Mouse (Mus musculus): ENCODE data around the gene Gfra4. TPM values are rescaled to one million over a fixed set of nuclear protein-coding genes. Genes with fewer than 3 reads are reported as not detected.

The Gfra4 gene
- polyA plus RNA-seq, 1 experiment from 2014 or later: 13.7 TPM

- Histone ChIP-seq H3K36me3 (ENCODE audit: control insufficient read depth, insufficient read depth, low read length) (no peaks in the 10 kb centered on the region), H3K4me1 (replicated peaks; ENCODE audit: control insufficient read depth, insufficient read depth, low read length) (peaks cover 24% of the 10 kb centered on the region), H3K27me3 (replicated peaks; ENCODE audit: control insufficient read depth, insufficient read depth, low read length) (peaks cover 52% of the 10 kb centered on the region), H3K27ac (ENCODE audit: low read depth) (no peak overlapping the region), H3K9me3 (ENCODE audit: control insufficient read depth, low read length) (no peaks in the 10 kb centered on the region), H3K4me2 (ENCODE audit: low read length) (0 out of 2 replicates have a peak overlapping the region, but pooled peaks have one; percentile 15), H3K9ac (ENCODE audit: low read length) (no peak overlapping the region), H3K4me3 (ENCODE audit: low read depth, low read length) (no peak overlapping the region)
- DNase-seq (ENCODE audit: low spot score): peak; percentile 80
- WGBS: 7% methylated on average over 10 of the region's 10 CpGs
- no peak for ATAC-seq (replicated peaks; ENCODE audit: low FRiP score, low TSS enrichment, low read depth)
These were observed 12.7 kb upstream of the Gfra4 start for GRCm38 (mm10) chr2:131055631-131056030.

DNA sequence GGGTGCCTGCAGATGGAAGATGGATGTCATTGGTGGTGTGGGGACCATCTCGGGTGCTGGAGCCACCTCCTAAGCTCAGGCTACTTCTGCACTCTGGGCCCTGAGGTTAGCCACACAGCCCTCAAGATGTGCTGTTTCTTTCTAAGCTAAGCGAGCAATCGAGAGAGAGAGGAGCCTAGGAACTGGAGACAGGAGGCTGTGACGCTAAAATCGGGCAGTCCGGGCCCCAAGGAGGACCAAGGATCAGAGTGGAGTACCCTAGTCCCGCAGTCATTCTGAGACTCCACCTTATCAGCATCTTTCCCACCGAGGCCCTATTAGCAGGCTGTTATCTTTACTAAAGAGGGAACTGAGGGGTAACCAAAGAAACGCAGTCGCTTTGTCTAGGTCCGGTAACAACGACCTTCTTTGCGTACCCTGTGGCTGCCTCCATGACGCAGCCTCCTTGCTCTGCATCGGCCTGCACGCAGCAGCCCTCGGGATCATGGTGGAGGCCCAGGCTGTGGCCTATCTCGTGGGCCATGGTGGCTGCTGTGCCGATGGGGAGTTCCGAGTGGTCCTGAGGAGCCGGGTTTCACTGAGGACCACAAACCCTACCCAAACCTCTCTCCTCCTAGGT lies 11.9 kb upstream of the Gfra4 start:
- Histone ChIP-seq H3K4me1 (replicated peaks; ENCODE audit: control insufficient read depth, insufficient read depth, low read length) (peaks cover 24% of the 10 kb centered on the region), H3K4me3 (ENCODE audit: low read depth, low read length) (peak overlapping the region; percentile 30), H3K9ac (ENCODE audit: low read length) (no peak overlapping the region), H3K4me2 (ENCODE audit: low read length) (peak overlapping the region; percentile 54), H3K36me3 (ENCODE audit: control insufficient read depth, insufficient read depth, low read length) (no peaks in the 10 kb centered on the region), H3K27ac (ENCODE audit: low read depth) (no peak overlapping the region), H3K27me3 (replicated peaks; ENCODE audit: control insufficient read depth, insufficient read depth, low read length) (peaks cover 52% of the 10 kb centered on the region), H3K9me3 (ENCODE audit: control insufficient read depth, low read length) (no peaks in the 10 kb centered on the region)
- DNase-seq (ENCODE audit: low spot score): no peak
- no peak for ATAC-seq (replicated peaks; ENCODE audit: low FRiP score, low TSS enrichment, low read depth)
- 3% methylated on average over 21 of the region's 21 CpGs for WGBS

DNA sequence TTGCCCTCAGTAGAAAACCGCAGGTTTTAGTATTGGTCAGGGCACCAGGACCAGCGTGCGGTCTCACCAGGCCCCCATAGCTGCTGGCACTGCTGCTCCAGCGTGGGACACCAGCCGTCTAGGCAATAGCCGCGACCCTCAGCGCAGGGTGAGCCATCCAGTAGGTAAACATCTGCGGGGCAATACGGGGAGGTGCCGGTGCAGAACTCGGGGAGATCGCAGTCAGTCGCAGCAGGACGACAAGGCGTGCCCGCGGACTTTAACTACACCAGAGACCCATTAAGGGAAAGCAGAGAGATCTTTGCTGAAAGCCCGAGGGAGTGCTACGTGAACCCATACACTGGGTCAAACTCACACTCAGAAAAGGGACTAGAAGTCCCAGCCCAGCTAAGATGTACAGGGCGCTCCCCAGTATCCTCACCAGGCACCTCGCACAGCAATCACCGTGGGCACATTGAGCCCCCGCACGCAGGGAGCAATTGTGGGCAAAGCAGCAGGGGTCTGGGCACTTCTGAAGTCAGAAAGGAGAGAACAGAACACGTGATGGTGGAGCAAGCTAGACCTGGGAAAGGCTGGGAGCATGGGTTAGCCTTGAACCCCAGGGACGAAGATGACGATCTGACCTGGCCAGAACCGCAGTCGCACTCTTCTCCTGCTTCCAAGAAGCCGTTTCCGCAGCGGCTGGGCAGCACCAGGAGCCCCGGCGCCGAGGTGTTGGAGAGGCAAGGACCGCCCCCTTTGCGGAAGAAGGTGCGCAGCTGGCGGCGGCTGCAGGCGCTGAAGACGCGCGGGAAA lies 11.2 kb upstream of the Gfra4 start:
- H3K4me1 ChIP-seq (replicated peaks; ENCODE audit: control insufficient read depth, insufficient read depth, low read length): peaks cover 19% of the 10 kb centered on the region
- DNase-seq (ENCODE audit: low spot score) (no peak), ATAC-seq (replicated peaks; ENCODE audit: low FRiP score, low TSS enrichment, low read depth) (no peak)
- peak overlapping the region; percentile 30 for H3K4me3 ChIP-seq (ENCODE audit: low read depth, low read length)
- H3K4me2 ChIP-seq (ENCODE audit: low read length): peak overlapping the region; percentile 54
- H3K27ac ChIP-seq (ENCODE audit: low read depth): no peak overlapping the region
- 2% methylated on average over 45 of the region's 45 CpGs for WGBS
- no peaks in the 10 kb centered on the region for H3K36me3 ChIP-seq (ENCODE audit: control insufficient read depth, insufficient read depth, low read length)
- peaks cover 52% of the 10 kb centered on the region for H3K27me3 ChIP-seq (replicated peaks; ENCODE audit: control insufficient read depth, insufficient read depth, low read length)
- 0 out of 2 replicates have a peak overlapping the region, but pooled peaks have one; percentile 18 for H3K9ac ChIP-seq (ENCODE audit: low read length)
- H3K9me3 ChIP-seq (ENCODE audit: control insufficient read depth, low read length): no peaks in the 10 kb centered on the region

DNA sequence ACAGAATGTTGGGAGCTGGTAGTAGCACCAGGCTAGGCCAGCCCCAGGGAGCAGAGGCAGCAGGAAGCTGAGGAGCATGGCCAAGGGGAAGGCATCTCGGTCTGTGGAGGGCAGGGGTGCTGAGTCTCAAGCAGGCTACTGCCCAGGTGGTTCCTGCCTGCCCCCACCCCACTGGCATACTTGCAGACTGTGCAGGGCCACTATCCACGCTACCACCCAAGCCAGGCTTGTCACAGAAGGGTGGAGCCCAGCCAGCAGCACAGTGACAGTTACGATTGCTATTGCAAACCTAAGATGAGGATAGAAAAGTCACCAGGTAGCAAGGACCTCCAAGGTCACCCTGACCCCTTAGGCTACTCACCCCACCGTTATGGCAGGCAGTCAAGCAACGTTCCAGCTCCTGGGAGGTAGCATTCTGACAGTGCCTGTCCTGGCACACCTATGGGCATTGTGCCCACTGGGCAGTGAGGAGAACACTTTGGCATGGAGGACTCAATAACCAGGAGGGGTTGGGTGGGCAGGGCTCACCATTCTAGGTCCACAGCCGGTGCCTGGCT lies 10.1 kb upstream of the Gfra4 start:
- Histone ChIP-seq H3K4me3 (ENCODE audit: low read depth, low read length) (no peak overlapping the region), H3K4me2 (ENCODE audit: low read length) (no peak overlapping the region), H3K9ac (ENCODE audit: low read length) (no peak overlapping the region), H3K4me1 (replicated peaks; ENCODE audit: control insufficient read depth, insufficient read depth, low read length) (peaks cover 19% of the 10 kb centered on the region), H3K27ac (ENCODE audit: low read depth) (no peak overlapping the region), H3K36me3 (ENCODE audit: control insufficient read depth, insufficient read depth, low read length) (no peaks in the 10 kb centered on the region), H3K27me3 (replicated peaks; ENCODE audit: control insufficient read depth, insufficient read depth, low read length) (peaks cover 52% of the 10 kb centered on the region), H3K9me3 (ENCODE audit: control insufficient read depth, low read length) (no peaks in the 10 kb centered on the region)
- 72% methylated on average over 6 of the region's 6 CpGs for WGBS
- no peak for ATAC-seq (replicated peaks; ENCODE audit: low FRiP score, low TSS enrichment, low read depth)
- DNase-seq (ENCODE audit: low spot score): no peak

- Histone ChIP-seq H3K27ac (ENCODE audit: low read depth) (no peak overlapping the region), H3K36me3 (ENCODE audit: control insufficient read depth, insufficient read depth, low read length) (no peaks in the 10 kb centered on the region), H3K4me2 (ENCODE audit: low read length) (no peak overlapping the region), H3K4me3 (ENCODE audit: low read depth, low read length) (no peak overlapping the region), H3K9ac (ENCODE audit: low read length) (no peak overlapping the region), H3K27me3 (replicated peaks; ENCODE audit: control insufficient read depth, insufficient read depth, low read length) (peaks cover 52% of the 10 kb centered on the region), H3K4me1 (replicated peaks; ENCODE audit: control insufficient read depth, insufficient read depth, low read length) (peaks cover 19% of the 10 kb centered on the region), H3K9me3 (ENCODE audit: control insufficient read depth, low read length) (no peaks in the 10 kb centered on the region)
- ATAC-seq (replicated peaks; ENCODE audit: low FRiP score, low TSS enrichment, low read depth): no peak
- DNase-seq (ENCODE audit: low spot score): no peak
- WGBS: 73% methylated on average over 5 of the region's 5 CpGs
These were observed 9.2 kb upstream of the Gfra4 start for GRCm38 (mm10) chr2:131052043-131052442.

- 82% methylated on average over 2 of the region's 2 CpGs for WGBS
- peaks cover 23% of the 10 kb centered on the region for H3K27me3 ChIP-seq (replicated peaks; ENCODE audit: control insufficient read depth, insufficient read depth, low read length)
- H3K9ac ChIP-seq (ENCODE audit: low read length): no peak overlapping the region
- H3K4me3 ChIP-seq (ENCODE audit: low read depth, low read length): no peak overlapping the region
- no peaks in the 10 kb centered on the region for H3K9me3 ChIP-seq (ENCODE audit: control insufficient read depth, low read length)
- no peak overlapping the region for H3K27ac ChIP-seq (ENCODE audit: low read depth)
- H3K4me1 ChIP-seq (replicated peaks; ENCODE audit: control insufficient read depth, insufficient read depth, low read length): peaks cover 12% of the 10 kb centered on the region; the same call in 1 of the 2 replicates
- H3K36me3 ChIP-seq (ENCODE audit: control insufficient read depth, insufficient read depth, low read length): no peaks in the 10 kb centered on the region
- DNase-seq (ENCODE audit: low spot score) (no peak), ATAC-seq (replicated peaks; ENCODE audit: low FRiP score, low TSS enrichment, low read depth) (no peak)
- no peak overlapping the region for H3K4me2 ChIP-seq (ENCODE audit: low read length)
These were observed 3.1 kb upstream of the Gfra4 start for GRCm38 (mm10) chr2:131046025-131046424.

DNA sequence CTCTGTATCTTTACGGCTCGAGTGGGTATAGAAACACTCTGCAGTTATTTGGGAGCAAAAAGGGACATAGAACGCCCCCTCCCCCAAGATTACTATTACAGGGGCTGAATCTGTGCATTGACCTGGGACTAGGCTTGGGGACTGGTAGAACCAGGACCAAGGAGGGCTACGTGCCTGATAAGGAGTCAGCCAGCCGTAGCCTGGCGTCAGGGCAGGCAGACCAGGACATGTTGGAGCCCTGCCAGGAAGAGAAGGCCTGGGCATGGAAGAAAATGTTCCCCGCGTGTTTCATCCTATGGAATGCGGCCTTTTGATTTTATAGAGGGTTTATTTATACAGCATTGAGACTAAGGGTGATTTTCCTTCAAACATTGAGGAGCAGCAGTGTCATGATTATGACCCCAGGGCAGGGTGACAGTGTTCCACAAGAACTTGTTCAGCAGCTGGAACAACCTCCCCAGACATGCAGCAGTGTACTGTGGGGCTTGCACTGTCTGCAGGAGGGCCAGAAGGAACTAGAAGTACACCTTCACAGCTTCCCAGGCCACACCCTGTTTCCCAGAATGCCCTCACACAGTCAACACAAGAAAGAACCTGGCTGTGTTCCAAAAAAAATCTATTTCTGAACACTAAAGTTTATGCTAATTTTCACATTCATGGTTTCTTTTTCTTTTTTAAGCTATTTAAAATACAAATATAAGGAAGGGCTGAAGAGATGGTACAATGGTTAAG lies 2.3 kb upstream of the Gfra4 start:
- no peak for ATAC-seq (replicated peaks; ENCODE audit: low FRiP score, low TSS enrichment, low read depth)
- Histone ChIP-seq H3K36me3 (ENCODE audit: control insufficient read depth, insufficient read depth, low read length) (no peaks in the 10 kb centered on the region), H3K27me3 (replicated peaks; ENCODE audit: control insufficient read depth, insufficient read depth, low read length) (peaks cover 31% of the 10 kb centered on the region), H3K9ac (ENCODE audit: low read length) (no peak overlapping the region), H3K4me3 (ENCODE audit: low read depth, low read length) (no peak overlapping the region), H3K4me1 (replicated peaks; ENCODE audit: control insufficient read depth, insufficient read depth, low read length) (peaks cover 16% of the 10 kb centered on the region; the same call in 1 of the 2 replicates), H3K9me3 (ENCODE audit: control insufficient read depth, low read length) (no peaks in the 10 kb centered on the region), H3K4me2 (ENCODE audit: low read length) (no peak overlapping the region), H3K27ac (ENCODE audit: low read depth) (no peak overlapping the region)
- WGBS: 51% methylated on average over 9 of the region's 9 CpGs
- DNase-seq (ENCODE audit: low spot score): no peak

DNA sequence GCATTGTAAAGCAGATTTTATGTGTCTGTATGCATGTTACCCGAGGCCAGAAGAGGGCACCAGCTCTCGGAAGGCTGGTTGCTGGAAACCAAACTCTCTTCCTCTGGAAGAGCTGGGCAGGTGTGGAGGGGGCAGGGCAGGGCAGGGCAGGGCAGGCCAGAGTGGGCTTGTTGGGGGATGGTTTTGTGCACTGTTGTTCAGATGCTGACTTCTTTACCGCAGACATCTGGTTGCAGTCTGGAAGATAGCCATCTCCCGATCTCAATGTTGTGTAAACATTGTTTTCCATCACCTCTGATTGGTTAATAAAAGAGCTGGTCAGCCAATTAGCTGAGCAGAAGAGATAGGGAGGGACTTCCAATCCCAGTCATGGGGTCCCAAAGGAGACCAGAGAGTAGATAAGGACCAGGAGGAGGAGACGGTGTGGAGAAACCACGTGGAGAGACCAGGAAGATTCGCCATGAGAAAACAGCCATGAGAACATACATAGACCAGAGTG lies 1.5 kb upstream of the Gfra4 start:
- H3K27me3 ChIP-seq (replicated peaks; ENCODE audit: control insufficient read depth, insufficient read depth, low read length): peaks cover 39% of the 10 kb centered on the region
- peaks cover 16% of the 10 kb centered on the region; the same call in 1 of the 2 replicates for H3K4me1 ChIP-seq (replicated peaks; ENCODE audit: control insufficient read depth, insufficient read depth, low read length)
- H3K9ac ChIP-seq (ENCODE audit: low read length): no peak overlapping the region
- no peaks in the 10 kb centered on the region for H3K36me3 ChIP-seq (ENCODE audit: control insufficient read depth, insufficient read depth, low read length)
- no peak overlapping the region for H3K27ac ChIP-seq (ENCODE audit: low read depth)
- peak overlapping the region; percentile 20; the same call in 1 of the 2 replicates for H3K4me2 ChIP-seq (ENCODE audit: low read length)
- DNase-seq (ENCODE audit: low spot score) (no peak), ATAC-seq (replicated peaks; ENCODE audit: low FRiP score, low TSS enrichment, low read depth) (no peak)
- WGBS: 4% methylated on average over 7 of the region's 7 CpGs
- H3K9me3 ChIP-seq (ENCODE audit: control insufficient read depth, low read length): no peaks in the 10 kb centered on the region
- H3K4me3 ChIP-seq (ENCODE audit: low read depth, low read length): no peak overlapping the region

All from intestine, embryonic 14.5 days (tissue).